Mouse (Mus musculus): ENCODE data around the gene Evi2a. TPM values are rescaled to one million over a fixed set of nuclear protein-coding genes. Genes with fewer than 3 reads are reported as not detected.

The Evi2a gene
- total RNA-seq, 2 experiments from 2014 or later: 18.7 to 23.6 TPM

GRCm38 (mm10) chr11:79527015-79527738 is 3.2 kb downstream of the Evi2a start:
- DNase-seq (ENCODE audit: extremely low spot score in 1 of 2, low spot score in 1 of 2): no peak

- no peak for DNase-seq (ENCODE audit: extremely low spot score in 1 of 2, low spot score in 1 of 2)
These were observed 3.9 kb downstream of the Evi2a start for GRCm38 (mm10) chr11:79526549-79526948.

- DNase-seq (ENCODE audit: extremely low spot score in 1 of 2, low spot score in 1 of 2): no peak
These were observed 6.2 kb downstream of the Evi2a start for GRCm38 (mm10) chr11:79524310-79524575.

GRCm38 (mm10) chr11:79523560-79524309 is 6.7 kb downstream of the Evi2a start, which contains the start of gene Evi2b:
Gene Evi2b, minus strand, starts transcription at chr11:79523762.
- no peak for DNase-seq (ENCODE audit: extremely low spot score in 1 of 2, low spot score in 1 of 2)

- DNase-seq (ENCODE audit: extremely low spot score in 1 of 2, low spot score in 1 of 2): no peak
These were observed 7.5 kb downstream of the Evi2a start for GRCm38 (mm10) chr11:79522944-79523343.

GRCm38 (mm10) chr11:79521930-79522329 is 8.5 kb downstream of the Evi2a start:
- DNase-seq (ENCODE audit: extremely low spot score in 1 of 2, low spot score in 1 of 2): no peak

GRCm38 (mm10) chr11:79520772-79521171 is 9.6 kb downstream of the Evi2a start:
- DNase-seq (ENCODE audit: extremely low spot score in 1 of 2, low spot score in 1 of 2): no peak

GRCm38 (mm10) chr11:79519878-79520291 is 10.5 kb downstream of the Evi2a start:
- DNase-seq (ENCODE audit: extremely low spot score in 1 of 2, low spot score in 1 of 2): no peak

- no peak for DNase-seq (ENCODE audit: extremely low spot score in 1 of 2, low spot score in 1 of 2)
These were observed 11.1 kb downstream of the Evi2a start for GRCm38 (mm10) chr11:79519299-79519698.

- no peak for DNase-seq (ENCODE audit: extremely low spot score in 1 of 2, low spot score in 1 of 2)
These were observed 14.6 kb downstream of the Evi2a start for GRCm38 (mm10) chr11:79515798-79516197.

- no peak for DNase-seq (ENCODE audit: extremely low spot score in 1 of 2, low spot score in 1 of 2)
These were observed 15.1 kb downstream of the Evi2a start for GRCm38 (mm10) chr11:79515331-79515730.

GRCm38 (mm10) chr11:79511970-79512369 is 18.4 kb downstream of the Evi2a start:
- no peak for DNase-seq (ENCODE audit: extremely low spot score in 1 of 2, low spot score in 1 of 2)

- DNase-seq (ENCODE audit: extremely low spot score in 1 of 2, low spot score in 1 of 2): no peak
These were observed 25.9 kb downstream of the Evi2a start for GRCm38 (mm10) chr11:79504506-79504905.

- DNase-seq (ENCODE audit: extremely low spot score in 1 of 2, low spot score in 1 of 2): peak; percentile 46 to 58
These were observed 26.6 kb downstream of the Evi2a start, which contains the start of gene Omg for GRCm38 (mm10) chr11:79503845-79504244. Gene Omg, minus strand, starts transcription at chr11:79504084.

GRCm38 (mm10) chr11:79502917-79503316 is 27.5 kb downstream of the Evi2a start:
- DNase-seq (ENCODE audit: extremely low spot score in 1 of 2, low spot score in 1 of 2): no peak

- DNase-seq (ENCODE audit: extremely low spot score in 1 of 2, low spot score in 1 of 2): no peak
These were observed 35.2 kb downstream of the Evi2a start for GRCm38 (mm10) chr11:79494976-79495800.

- no peak for DNase-seq (ENCODE audit: extremely low spot score in 1 of 2, low spot score in 1 of 2)
These were observed 45.7 kb downstream of the Evi2a start for GRCm38 (mm10) chr11:79484721-79485120.

GRCm38 (mm10) chr11:79483876-79484528 is 46.4 kb downstream of the Evi2a start:
- no peak for DNase-seq (ENCODE audit: extremely low spot score in 1 of 2, low spot score in 1 of 2)

GRCm38 (mm10) chr11:79483392-79483791 is 47.0 kb downstream of the Evi2a start:
- DNase-seq (ENCODE audit: extremely low spot score in 1 of 2, low spot score in 1 of 2): no peak

All from layer of hippocampus, postnatal 25 days (tissue).